Mouse (Mus musculus): ENCODE results near the gene Pappa.

Pappa gene

GRCm38 (mm10) chr4:65272295-65272694, 148.3 kb downstream of the Pappa start:
- DNase-seq (ENCODE audit: low spot score in 2 of 2): no peak

- DNase-seq (ENCODE audit: low spot score in 2 of 2): no peak
Observed at GRCm38 (mm10) chr4:65273299-65273851, 149.4 kb downstream of the Pappa start.

GRCm38 (mm10) chr4:65278451-65279271, 154.7 kb downstream of the Pappa start:
- DNase-seq (ENCODE audit: low spot score in 2 of 2): no peak

- DNase-seq (ENCODE audit: low spot score in 2 of 2): no peak
Observed at GRCm38 (mm10) chr4:65279272-65279653, 155.3 kb downstream of the Pappa start.

GRCm38 (mm10) chr4:65279979-65280677, 156.2 kb downstream of the Pappa start:
- DNase-seq (ENCODE audit: low spot score in 2 of 2): no peak

- DNase-seq (ENCODE audit: low spot score in 2 of 2): no peak
Observed at GRCm38 (mm10) chr4:65280888-65281287, 156.9 kb downstream of the Pappa start.

GRCm38 (mm10) chr4:65283611-65284010, 159.6 kb downstream of the Pappa start:
- no peak for DNase-seq (ENCODE audit: low spot score in 2 of 2)

- DNase-seq (ENCODE audit: low spot score in 2 of 2): no peak
Observed at GRCm38 (mm10) chr4:65285165-65285564, 161.2 kb downstream of the Pappa start.

GRCm38 (mm10) chr4:65289247-65289646, 165.3 kb downstream of the Pappa start:
- no peak for DNase-seq (ENCODE audit: low spot score in 2 of 2)

- no peak for DNase-seq (ENCODE audit: low spot score in 2 of 2)
Observed at GRCm38 (mm10) chr4:65295741-65296140, 171.8 kb downstream of the Pappa start.

- DNase-seq (ENCODE audit: low spot score in 2 of 2): no peak
Observed at GRCm38 (mm10) chr4:65296356-65296967, 172.5 kb downstream of the Pappa start.

- DNase-seq (ENCODE audit: low spot score in 2 of 2): no peak
Observed at GRCm38 (mm10) chr4:65296968-65297499, 173.1 kb downstream of the Pappa start.

- DNase-seq (ENCODE audit: low spot score in 2 of 2): no peak
Observed at GRCm38 (mm10) chr4:65298212-65299181, 174.5 kb downstream of the Pappa start.

- DNase-seq (ENCODE audit: low spot score in 2 of 2): no peak
Observed at GRCm38 (mm10) chr4:65299365-65299764, 175.4 kb downstream of the Pappa start.

- DNase-seq (ENCODE audit: low spot score in 2 of 2): no peak
Observed at GRCm38 (mm10) chr4:65300431-65300830, 176.5 kb downstream of the Pappa start.

- DNase-seq (ENCODE audit: low spot score in 2 of 2): no peak
Observed at GRCm38 (mm10) chr4:65302666-65303065, 178.7 kb downstream of the Pappa start.

- no peak for DNase-seq (ENCODE audit: low spot score in 2 of 2)
Observed at GRCm38 (mm10) chr4:65317877-65318525, 194.0 kb downstream of the Pappa start.

GRCm38 (mm10) chr4:65321340-65321739, 197.4 kb downstream of the Pappa start:
- DNase-seq (ENCODE audit: low spot score in 2 of 2): no peak

GRCm38 (mm10) chr4:65321959-65322358, 198.0 kb downstream of the Pappa start:
- no peak for DNase-seq (ENCODE audit: low spot score in 2 of 2)

GRCm38 (mm10) chr4:65325816-65326215, 201.8 kb downstream of the Pappa start:
- DNase-seq (ENCODE audit: low spot score in 2 of 2): no peak
